Mouse (Mus musculus) bone marrow macrophage, adult 2 months (primary cell): Measurements from ENCODE around the gene Ptgdr2. TPM values are rescaled to one million over a fixed set of nuclear protein-coding genes. Genes with fewer than 3 reads are reported as not detected.
A peak's percentile ranks its signal among the peaks of the same experiment; 100 is the strongest.

ENCODE experiments used
- H3K27ac ChIP-seq: 2 replicates; pipeline ENCODE4 v1.5.1; 2012; ENCODE audit warnings: low read depth, low read length; ENCODE audit not compliant: insufficient read depth
- H3K4me1 ChIP-seq: 2 replicates; pipeline ENCODE4 v1.6.1; 2012; ENCODE audit warnings: low read length; ENCODE audit not compliant: control insufficient read depth, insufficient read depth
- H3K4me3 ChIP-seq: 2 replicates; pipeline ENCODE4 v1.5.1; 2012; ENCODE audit warnings: mild to moderate bottlenecking, low read length, moderate library complexity; ENCODE audit not compliant: insufficient read depth
- CTCF ChIP-seq: IDR thresholded peaks from 2 replicates; pipeline ENCODE4 v1.5.1; 2012; ENCODE audit warnings: low read depth, mild to moderate bottlenecking, low read length, moderate library complexity
- POLR2A ChIP-seq: IDR thresholded peaks from 2 replicates; pipeline ENCODE4 v1.6.1; 2012; ENCODE audit warnings: mild to moderate bottlenecking, low read depth, low read length, borderline replicate concordance
- polyA plus RNA-seq: library from polyadenylated mRNA; stranded (reverse); fragments of >200 nt; gene quantifications from 2 replicates; pipeline ENCODE4 v1.2.4, GENCODE M21; 2012; ENCODE audit not compliant: missing spikeins, insufficient read depth, insufficient read length

Gene Ptgdr2
- polyA plus RNA-seq, 1 experiment, result not detected

GRCm38 (mm10) chr19:10926123-10926621, 10.8 kb upstream of the Ptgdr2 start:
- no peak for TF ChIP-seq POLR2A
- TF ChIP-seq CTCF, result no peak
- no peak overlapping the region for H3K4me3 ChIP-seq
- peaks cover 8% of the 10 kb centered on the region for H3K4me1 ChIP-seq
- H3K27ac ChIP-seq, result no peak overlapping the region

DNA sequence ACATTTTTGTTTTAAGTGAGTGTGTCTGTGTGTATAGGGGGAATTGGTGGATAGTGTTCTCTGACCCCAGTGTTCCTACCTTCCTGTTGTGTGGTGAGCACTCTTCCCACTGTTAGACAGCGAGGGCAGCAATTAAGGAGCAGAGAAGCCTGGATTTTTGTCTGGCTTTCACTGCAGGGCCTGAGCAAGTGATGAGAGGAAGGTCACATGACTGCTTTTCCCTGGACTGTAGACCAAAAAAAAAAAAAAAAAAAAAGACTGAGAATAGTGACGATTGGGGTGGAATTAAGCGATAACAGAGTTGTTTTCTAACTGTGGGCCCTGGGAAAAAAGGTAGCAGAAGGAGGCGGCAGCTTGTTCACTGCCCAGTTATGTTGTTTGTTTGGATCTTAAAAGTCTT, 10.3 kb upstream of the Ptgdr2 start:
- TF ChIP-seq POLR2A (no peak), CTCF (no peak)
- Histone ChIP-seq H3K27ac (no peak overlapping the region), H3K4me3 (no peak overlapping the region), H3K4me1 (peaks cover 6% of the 10 kb centered on the region)

DNA sequence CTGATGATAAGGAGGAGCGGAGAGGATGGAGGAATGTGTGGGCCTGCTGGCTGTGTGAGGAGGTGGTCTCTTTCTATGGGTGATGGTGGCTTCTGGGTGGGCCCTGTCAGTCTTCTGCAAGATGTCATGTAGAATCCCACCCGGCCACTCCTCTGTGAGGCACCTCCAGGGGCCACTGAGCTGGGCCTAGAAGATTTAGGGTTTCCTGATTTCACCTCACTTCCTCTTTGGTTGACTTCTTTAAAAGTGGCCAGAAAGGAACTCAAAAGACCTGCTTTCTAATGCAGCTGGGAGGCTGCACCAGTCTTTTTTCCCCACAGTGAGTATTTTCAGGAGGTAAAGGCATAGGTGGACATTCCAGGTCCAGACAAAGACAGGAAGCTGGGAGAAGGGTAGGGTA, 6.3 kb upstream of the Ptgdr2 start:
- Histone ChIP-seq H3K4me3 (no peak overlapping the region), H3K27ac (no peak overlapping the region), H3K4me1 (peaks cover 6% of the 10 kb centered on the region)
- TF ChIP-seq POLR2A, result no peak
- TF ChIP-seq CTCF, result no peak

DNA sequence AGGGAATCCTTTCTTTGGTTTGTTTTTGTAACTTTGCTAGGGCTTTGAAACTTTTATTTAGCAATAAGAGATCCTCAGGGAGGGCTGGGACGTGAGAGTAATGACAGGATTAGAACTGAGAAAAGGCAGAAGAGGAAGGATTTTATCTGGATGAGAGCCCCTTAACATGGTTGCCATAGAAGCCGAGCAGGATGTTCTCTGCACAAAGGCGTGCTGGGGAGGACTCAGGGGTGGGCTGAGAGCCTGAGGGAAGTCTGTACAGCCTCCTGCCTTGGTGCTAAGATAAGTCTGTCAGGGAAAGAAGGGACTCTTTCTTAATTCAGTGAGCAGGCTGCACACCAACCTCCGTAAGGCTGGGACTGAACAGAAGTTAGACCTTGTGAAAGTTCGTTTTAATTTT, 1.9 kb upstream of the Ptgdr2 start:
- Histone ChIP-seq H3K4me3 (no peak overlapping the region), H3K27ac (no peak overlapping the region), H3K4me1 (peaks cover 6% of the 10 kb centered on the region)
- TF ChIP-seq CTCF, result no peak
- no peak for TF ChIP-seq POLR2A

- H3K4me3 ChIP-seq, result no peak overlapping the region
- H3K4me1 ChIP-seq, result no peaks in the 10 kb centered on the region
- H3K27ac ChIP-seq, result no peak overlapping the region
- TF ChIP-seq POLR2A (no peak), CTCF (peak; percentile 7; the same call in 1 of the 2 replicates)
Measured at GRCm38 (mm10) chr19:10936077-10936476, 883 bp upstream of the Ptgdr2 start.

DNA sequence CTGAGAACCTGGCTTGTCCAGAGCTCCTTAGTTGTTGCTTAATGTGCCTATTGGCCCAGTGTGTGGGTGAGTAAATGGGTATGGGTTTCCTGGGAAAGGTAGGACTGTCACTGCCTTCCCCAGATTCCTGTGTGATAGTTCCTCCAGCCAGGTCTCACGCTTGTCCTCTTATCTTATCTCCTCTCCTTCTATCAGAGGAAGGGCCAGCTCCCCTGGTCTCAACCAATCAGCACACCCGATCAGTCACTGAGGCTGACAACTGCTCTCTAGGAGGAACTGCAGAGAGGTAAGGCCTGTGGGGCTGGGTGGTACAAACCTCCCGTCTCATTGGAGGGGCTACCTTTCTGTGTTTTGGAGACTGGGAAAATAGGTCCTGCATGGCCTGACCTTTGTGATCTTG, 1.8 kb downstream of the Ptgdr2 start:
- H3K4me3 ChIP-seq, result no peak overlapping the region
- no peak overlapping the region for H3K27ac ChIP-seq
- no peaks in the 10 kb centered on the region for H3K4me1 ChIP-seq
- TF ChIP-seq POLR2A (no peak), CTCF (no peak)

- TF ChIP-seq CTCF (no peak), POLR2A (no peak)
- H3K4me1 ChIP-seq, result peaks cover 14% of the 10 kb centered on the region
- no peak overlapping the region for H3K4me3 ChIP-seq
Measured at GRCm38 (mm10) chr19:10940097-10940800, 3.3 kb downstream of the Ptgdr2 start.

GRCm38 (mm10) chr19:10940801-10941457, 4.0 kb downstream of the Ptgdr2 start:
- peaks cover 17% of the 10 kb centered on the region for H3K4me1 ChIP-seq
- H3K4me3 ChIP-seq, result no peak overlapping the region
- H3K27ac ChIP-seq, result no peak overlapping the region
- TF ChIP-seq POLR2A (no peak), CTCF (no peak)

More at GRCm38 (mm10) chr19:10940097-10940800, 3.3 kb downstream of the Ptgdr2 start:
- H3K27ac ChIP-seq, result no peak overlapping the region

- Histone ChIP-seq H3K4me3 (no peak overlapping the region), H3K27ac (no peak overlapping the region), H3K4me1 (peaks cover 26% of the 10 kb centered on the region)
- no peak for TF ChIP-seq POLR2A
- no peak for TF ChIP-seq CTCF
Measured at GRCm38 (mm10) chr19:10943955-10944354, 7.0 kb downstream of the Ptgdr2 start.

DNA sequence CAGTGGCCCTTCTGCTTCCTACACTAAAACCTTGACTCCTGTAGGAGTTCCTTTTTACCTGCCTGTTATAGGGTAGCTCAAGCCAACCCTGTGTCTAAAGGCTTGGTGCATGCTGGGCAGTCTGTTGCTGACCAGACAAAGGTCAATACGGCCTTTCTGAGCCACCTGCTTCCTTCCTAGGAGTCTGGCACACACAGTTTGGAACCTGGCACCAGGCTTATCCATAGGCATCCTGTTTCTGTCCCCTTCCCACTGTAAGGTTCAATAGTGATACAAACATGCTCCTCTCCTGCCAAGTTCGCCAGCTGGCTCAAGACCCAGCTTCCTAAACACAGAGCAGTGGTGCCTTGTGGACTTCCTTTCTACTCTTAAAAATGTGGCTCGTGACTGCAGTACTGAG, 9.5 kb downstream of the Ptgdr2 start:
- Histone ChIP-seq H3K4me3 (peak overlapping the region; percentile 91), H3K27ac (peak overlapping the region; percentile 72), H3K4me1 (peaks cover 39% of the 10 kb centered on the region)
- TF ChIP-seq CTCF, result no peak
- no peak for TF ChIP-seq POLR2A
